12 mouse cellular contexts compared by ENCODE assay signal in genomic region chr11:46326271-46327015, GRCm38 (mm10). TPM values are rescaled to one million over a fixed set of nuclear protein-coding genes. Genes with fewer than 3 reads are reported as not detected.
DNase-seq lines count a peak whose midpoint lies in the region; TF ChIP-seq lines count a peak whose summit lies in the region.
"Had no signal": no experiment of that assay in that cellular context is flagged by ENCODE, and none has a peak within 500 bp of the region (broad histone marks: within the 10 kb centered on the region; RNA-seq: fewer than 3 reads in every experiment).

No protein-coding gene starts in this region.

- DNase-seq in gastrocnemius, postnatal 25 days = peak; percentile 8
- no peak for DNase-seq in gastrocnemius, postnatal 14 days
- DNase-seq in natural killer cell, adult 2 months (ENCODE audit: low spot score in 2 of 2) = peak; percentile 84 to 90
- DNase-seq in thymus, postnatal 36 days = peak; percentile 75 to 84
- DNase-seq in urinary bladder, adult 18-20 months (ENCODE audit: low spot score in 2 of 2) = no peak
- DNase-seq in testis, postnatal 10 days (ENCODE audit: low spot score) = no peak
- no peak for DNase-seq in ovary, postnatal 14 days (ENCODE audit: low spot score)
- DNase-seq: gastrocnemius, postnatal 10 days; kidney, postnatal 10 days; liver, embryonic 13.5 days; right cerebral cortex, postnatal 25 days had no signal

- WGBS in bone marrow, adult 2 months = 15% methylated on average over 16 of the region's 16 CpGs

- H3K27ac ChIP-seq in bone marrow, adult 2 months (ENCODE audit: control insufficient read depth, insufficient read depth, low read depth, low read length, poor library complexity) = peak overlapping the region; percentile 85
- H3K27ac ChIP-seq: liver, embryonic 13.5 days had no signal

- peaks cover 3% of the 10 kb centered on the region; the same call in 1 of the 2 replicates for H3K4me1 ChIP-seq in bone marrow, adult 2 months (ENCODE audit: control insufficient read depth, insufficient read depth, low read length)
- H3K4me1 ChIP-seq: liver, embryonic 13.5 days had no signal

- peak overlapping the region; percentile 57 for H3K4me3 ChIP-seq in bone marrow, adult 2 months (replicated peaks; ENCODE audit: control insufficient read depth, low read depth, low read length)
- H3K4me3 ChIP-seq: liver, embryonic 13.5 days had no signal

- peak; percentile 60 for TF ChIP-seq CTCF in bone marrow, adult 2 months (IDR thresholded peaks at IDR 0.05; ENCODE audit: control insufficient read depth, insufficient read depth, low read length)

- intact Hi-C loops in gastrocnemius, postnatal 14 days (cut with DNase I; ENCODE audit: low total_unique reads) = no loop called here

- TF ChIP-seq POLR2A in bone marrow, adult 2 months (IDR thresholded peaks at IDR 0.05; ENCODE audit: borderline replicate concordance, control insufficient read depth, low read depth, low read length) = no peak

RNA-seq across cellular contexts. Expression of gene Cyfip2, which starts 13.8 kb away (rescaled TPM):
- total RNA-seq in gastrocnemius, postnatal 25 days (2021) = under 1 TPM; 0.54 to 0.90 TPM
- under 1 TPM; 0.49 to 0.70 TPM for total RNA-seq in gastrocnemius, postnatal 14 days (2021)
- polyA plus RNA-seq in bone marrow, adult 2 months (2011; ENCODE audit: insufficient read depth, insufficient read length, low replicate concordance, missing spikeins) = 13.4 and 32.6 TPM in 2 replicates

Comparison
In these comparisons a context has a peak if more than half of its experiments do, and no peak if none do; other contexts are left out.
1. DNase-seq: peak in gastrocnemius, postnatal 25 days (single experiment), natural killer cell, adult 2 months (2 of 2) and thymus, postnatal 36 days (2 of 2); none in gastrocnemius, postnatal 14 days (single experiment), urinary bladder, adult 18-20 months (0 of 2), testis, postnatal 10 days (single experiment) and ovary, postnatal 14 days (single experiment).